Mouse (Mus musculus): ENCODE results near the gene Accs.

Accs gene

GRCm38 (mm10) chr2:93794375-93794774 is 55.4 kb downstream of the Accs start:
- no peak for DNase-seq (ENCODE audit: inconsistent ontology term)

GRCm38 (mm10) chr2:93791516-93792499 is 57.9 kb downstream of the Accs start:
- no peak for DNase-seq (ENCODE audit: inconsistent ontology term)

- DNase-seq (ENCODE audit: inconsistent ontology term), result no peak
Measured at GRCm38 (mm10) chr2:93790798-93791345, 58.9 kb downstream of the Accs start.

- DNase-seq (ENCODE audit: inconsistent ontology term), result no peak
Measured at GRCm38 (mm10) chr2:93788557-93788956, 61.2 kb downstream of the Accs start.

DNA sequence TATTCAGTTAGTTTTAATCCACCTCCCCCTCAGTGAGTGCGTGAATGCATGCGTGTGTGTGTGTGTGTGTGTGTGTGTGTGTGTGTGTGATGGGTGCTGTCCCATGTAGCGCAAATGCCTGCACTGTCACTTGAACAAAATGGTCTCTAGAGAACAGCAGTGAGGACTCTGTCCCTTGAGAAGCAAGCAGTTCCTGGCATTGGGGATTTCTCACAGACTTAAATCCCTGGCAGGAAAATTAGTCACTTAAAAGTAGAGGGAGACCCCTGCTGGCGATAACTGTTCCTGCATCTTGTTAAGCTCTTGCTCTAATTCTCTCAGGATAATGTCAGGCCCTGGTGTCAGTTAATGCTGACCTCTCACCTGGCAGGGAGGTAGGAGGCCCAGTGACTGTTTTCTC is 63.6 kb downstream of the Accs start:
- DNase-seq (ENCODE audit: inconsistent ontology term), result peak; percentile 77

GRCm38 (mm10) chr2:93785432-93785798 is 64.3 kb downstream of the Accs start:
- DNase-seq (ENCODE audit: inconsistent ontology term), result no peak

GRCm38 (mm10) chr2:93784721-93785431 is 64.9 kb downstream of the Accs start:
- DNase-seq (ENCODE audit: inconsistent ontology term), result peak; percentile 52

GRCm38 (mm10) chr2:93783926-93784539 is 65.7 kb downstream of the Accs start:
- peak; percentile 16 for DNase-seq (ENCODE audit: inconsistent ontology term)

All from Muller cell, postnatal 12 days (primary cell).